Mouse (Mus musculus) bone marrow, adult 2 months (tissue): ENCODE results near the gene Dpyd.

ENCODE experiments used
- CTCF ChIP-seq: fragments of 200-500 bp; IDR thresholded peaks from 2 replicates; pipeline ENCODE4 v1.5.1; 2011; ENCODE audit warnings: low read length, control low read depth; ENCODE audit not compliant: control insufficient read depth, insufficient read depth
- POLR2A ChIP-seq: fragments of 200-500 bp; IDR thresholded peaks from 2 replicates; pipeline ENCODE4 v1.6.1; 2011; ENCODE audit warnings: low read depth, mild to moderate bottlenecking, control low read depth, low read length, borderline replicate concordance; ENCODE audit not compliant: control insufficient read depth

DNA sequence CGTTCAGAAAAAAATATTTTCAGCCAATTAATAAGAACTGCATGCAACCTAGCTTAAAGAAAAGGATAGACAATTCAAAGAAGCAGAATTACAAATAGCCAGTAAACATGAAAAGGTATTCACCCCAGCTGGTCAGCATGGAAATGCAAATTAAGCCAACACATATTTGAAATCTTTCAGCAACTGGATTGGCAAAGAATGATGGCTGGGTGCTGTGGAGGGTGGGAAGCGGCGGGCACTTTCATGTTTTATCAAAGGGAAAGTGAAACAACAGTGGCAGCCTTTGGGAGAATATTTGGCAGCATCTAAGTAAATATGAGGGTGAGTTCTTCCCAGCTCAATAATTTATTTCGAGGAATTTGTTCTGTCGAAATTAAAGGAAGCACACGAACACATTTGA lies 603.8 kb downstream of the Dpyd start:
- TF ChIP-seq POLR2A (no peak), CTCF (no peak)
